Mouse (Mus musculus) liver, embryonic 13.5 days (tissue): ENCODE results near the gene Sgms1. TPM values are rescaled to one million over a fixed set of nuclear protein-coding genes. Genes with fewer than 3 reads are reported as not detected.

ENCODE experiments used
- ATAC-seq: fragments of 200-750 bp; cut with Nextera tagmentation; 2 replicates; pipeline ENCODE4 v1.8.0; 2017; ENCODE audit warnings: low read depth, mild to moderate bottlenecking, moderate number of reproducible peaks, moderate library complexity
- DNase-seq: peaks from one replicate; pipeline ENCODE4 v3.0.0; 2022
- H3K27ac ChIP-seq: fragments of 300-500 bp; sonication (generic); 2 replicates; pipeline ENCODE4 v1.5.1; 2015; ENCODE audit warnings: moderate library complexity, mild to moderate bottlenecking, inconsistent platforms
- H3K27me3 ChIP-seq: fragments of 300-500 bp; sonication (generic); 2 replicates; pipeline ENCODE4 v1.6.1; 2015; ENCODE audit warnings: mild to moderate bottlenecking, inconsistent platforms
- H3K36me3 ChIP-seq: fragments of 300-500 bp; sonication (generic); 2 replicates; pipeline ENCODE4 v1.6.1; 2015; ENCODE audit warnings: mild to moderate bottlenecking, inconsistent platforms
- H3K4me1 ChIP-seq: fragments of 300-500 bp; sonication (generic); replicated peaks from 2 replicates; pipeline ENCODE4 v1.6.1; 2015; ENCODE audit warnings: inconsistent platforms
- H3K4me2 ChIP-seq: fragments of 300-500 bp; sonication (generic); 2 replicates; pipeline ENCODE4 v1.6.1; 2015; ENCODE audit warnings: inconsistent platforms, mild to moderate bottlenecking, moderate library complexity
- H3K4me3 ChIP-seq: fragments of 300-500 bp; sonication (generic); replicated peaks from 2 replicates; pipeline ENCODE4 v1.5.1; 2015; ENCODE audit warnings: mild to moderate bottlenecking, inconsistent platforms
- H3K9ac ChIP-seq: fragments of 300-500 bp; sonication (generic); 2 replicates; pipeline ENCODE4 v1.6.1; 2015; ENCODE audit warnings: mild to moderate bottlenecking, inconsistent platforms
- H3K9me3 ChIP-seq: fragments of 300-500 bp; sonication (generic); replicated peaks from 2 replicates; pipeline ENCODE4 v1.6.1; 2016; ENCODE audit warnings: inconsistent platforms
- WGBS: fragments of 180-500 bp; shearing (Covaris S2); methylation state at CpG from one replicate; pipeline ENCODE4 v1.1.7; 2015; ENCODE audit not compliant: insufficient replicate concordance; 5-methylcytosine and 5-hydroxymethylcytosine counted together
- polyA plus RNA-seq: library from polyadenylated mRNA; unstranded; fragments of >200 nt; fragmentation: Nextera tagmentation; extraction: Ambion mirVana; gene quantifications from 2 replicates; pipeline ENCODE4 v1.2.1, GENCODE M21; 2015

Sgms1 gene
- polyA plus RNA-seq, 1 experiment from 2014 or later = 23.4 TPM

- Histone ChIP-seq H3K9ac (no peak overlapping the region), H3K27me3 (no peaks in the 10 kb centered on the region), H3K36me3 (peaks cover 28% of the 10 kb centered on the region), H3K27ac (peak overlapping the region; percentile 35; the same call in 1 of the 2 replicates), H3K4me2 (no peak overlapping the region), H3K9me3 (no peaks in the 10 kb centered on the region), H3K4me1 (peaks cover 40% of the 10 kb centered on the region), H3K4me3 (no peak overlapping the region)
- 89% methylated on average over 2 of the region's 2 CpGs for WGBS
- no peak for ATAC-seq
- no peak for DNase-seq
These were observed 172.8 kb downstream of the Sgms1 start for GRCm38 (mm10) chr19:32216710-32217109.

- WGBS = 80% methylated on average over 12 of the region's 12 CpGs
- no peak for DNase-seq
- peaks cover 41% of the 10 kb centered on the region for H3K4me1 ChIP-seq
These were observed 174.4 kb downstream of the Sgms1 start for GRCm38 (mm10) chr19:32214905-32215806.

GRCm38 (mm10) chr19:32213577-32213976, 175.9 kb downstream of the Sgms1 start:
- Histone ChIP-seq H3K4me2 (no peak overlapping the region), H3K27ac (0 out of 2 replicates have a peak overlapping the region, but pooled peaks have one; percentile 7)

More at GRCm38 (mm10) chr19:32214905-32215806, 174.4 kb downstream of the Sgms1 start:
- H3K27me3 ChIP-seq = no peaks in the 10 kb centered on the region
- no peak overlapping the region for H3K4me3 ChIP-seq
- no peak overlapping the region for H3K27ac ChIP-seq
- ATAC-seq = no peak
- peaks cover 16% of the 10 kb centered on the region for H3K36me3 ChIP-seq
- H3K9ac ChIP-seq = no peak overlapping the region
- H3K9me3 ChIP-seq = no peaks in the 10 kb centered on the region
- H3K4me2 ChIP-seq = no peak overlapping the region

GRCm38 (mm10) chr19:32211293-32211585, 178.3 kb downstream of the Sgms1 start:
- peak; percentile 44 for ATAC-seq
- peak overlapping the region; percentile 82 for H3K27ac ChIP-seq
- H3K9ac ChIP-seq = peak overlapping the region; percentile 75
- peak overlapping the region; percentile 87 for H3K4me2 ChIP-seq
- no peaks in the 10 kb centered on the region for H3K27me3 ChIP-seq
- peaks cover 5% of the 10 kb centered on the region for H3K36me3 ChIP-seq
- no peaks in the 10 kb centered on the region for H3K9me3 ChIP-seq
- peaks cover 49% of the 10 kb centered on the region for H3K4me1 ChIP-seq
- DNase-seq = no peak
- H3K4me3 ChIP-seq = peak overlapping the region; percentile 64

More at GRCm38 (mm10) chr19:32213577-32213976, 175.9 kb downstream of the Sgms1 start:
- H3K4me3 ChIP-seq = no peak overlapping the region
- H3K9ac ChIP-seq = no peak overlapping the region
- ATAC-seq = no peak
- no peak for DNase-seq
- H3K27me3 ChIP-seq = no peaks in the 10 kb centered on the region
- 80% methylated on average over 3 of the region's 3 CpGs for WGBS
- peaks cover 8% of the 10 kb centered on the region for H3K36me3 ChIP-seq
- peaks cover 49% of the 10 kb centered on the region for H3K4me1 ChIP-seq
- no peaks in the 10 kb centered on the region for H3K9me3 ChIP-seq

GRCm38 (mm10) chr19:32210450-32211292, 178.8 kb downstream of the Sgms1 start:
- Histone ChIP-seq H3K27ac (peak overlapping the region; percentile 82), H3K4me2 (peak overlapping the region; percentile 87), H3K4me3 (peak overlapping the region; percentile 64), H3K4me1 (peaks cover 48% of the 10 kb centered on the region), H3K27me3 (no peaks in the 10 kb centered on the region), H3K9ac (peak overlapping the region; percentile 75), H3K36me3 (peaks cover 4% of the 10 kb centered on the region), H3K9me3 (no peaks in the 10 kb centered on the region)
- 1% methylated on average over 34 of the region's 34 CpGs for WGBS
- peak; percentile 76 for DNase-seq
- ATAC-seq = peak; percentile 100

GRCm38 (mm10) chr19:32210099-32210449, 179.4 kb downstream of the Sgms1 start:
- 15% methylated on average over 5 of the region's 5 CpGs for WGBS
- DNase-seq = no peak
- Histone ChIP-seq H3K36me3 (no peaks in the 10 kb centered on the region), H3K27ac (peak overlapping the region; percentile 82), H3K4me3 (peak overlapping the region; percentile 64), H3K9me3 (no peaks in the 10 kb centered on the region), H3K4me1 (peaks cover 42% of the 10 kb centered on the region), H3K4me2 (peak overlapping the region; percentile 87), H3K9ac (peak overlapping the region; percentile 75), H3K27me3 (no peaks in the 10 kb centered on the region)
- ATAC-seq = no peak

GRCm38 (mm10) chr19:32202131-32203114, 187.1 kb downstream of the Sgms1 start:
- 76% methylated on average over 12 of the region's 12 CpGs for WGBS
- Histone ChIP-seq H3K36me3 (peaks cover 10% of the 10 kb centered on the region; the same call in 1 of the 2 replicates), H3K9ac (no peak overlapping the region), H3K4me3 (no peak overlapping the region), H3K27me3 (no peaks in the 10 kb centered on the region), H3K27ac (peak overlapping the region; percentile 53), H3K4me2 (no peak overlapping the region), H3K4me1 (peaks cover 48% of the 10 kb centered on the region), H3K9me3 (no peaks in the 10 kb centered on the region)
- ATAC-seq = no peak
- no peak for DNase-seq

GRCm38 (mm10) chr19:32199861-32200574, 189.5 kb downstream of the Sgms1 start:
- DNase-seq (no peak), ATAC-seq (peak; percentile 67)
- H3K4me3 ChIP-seq = no peak overlapping the region
- H3K27ac ChIP-seq = peak overlapping the region; percentile 31
- peaks cover 12% of the 10 kb centered on the region; the same call in 1 of the 2 replicates for H3K36me3 ChIP-seq
- H3K9me3 ChIP-seq = no peaks in the 10 kb centered on the region
- no peak overlapping the region for H3K4me2 ChIP-seq
- H3K4me1 ChIP-seq = peaks cover 70% of the 10 kb centered on the region
- no peaks in the 10 kb centered on the region for H3K27me3 ChIP-seq
- 67% methylated on average over 4 of the region's 4 CpGs for WGBS
- no peak overlapping the region for H3K9ac ChIP-seq

GRCm38 (mm10) chr19:32199133-32199532, 190.4 kb downstream of the Sgms1 start:
- DNase-seq (no peak), ATAC-seq (no peak)
- H3K4me2 ChIP-seq = no peak overlapping the region
- peaks cover 77% of the 10 kb centered on the region for H3K4me1 ChIP-seq
- 87% methylated on average over 5 of the region's 5 CpGs for WGBS
- H3K9me3 ChIP-seq = no peaks in the 10 kb centered on the region
- peaks cover 12% of the 10 kb centered on the region; the same call in 1 of the 2 replicates for H3K36me3 ChIP-seq
- no peak overlapping the region for H3K27ac ChIP-seq
- no peaks in the 10 kb centered on the region for H3K27me3 ChIP-seq
- H3K9ac ChIP-seq = no peak overlapping the region
- no peak overlapping the region for H3K4me3 ChIP-seq

GRCm38 (mm10) chr19:32198494-32199106, 190.9 kb downstream of the Sgms1 start:
- Histone ChIP-seq H3K9ac (no peak overlapping the region), H3K4me3 (no peak overlapping the region), H3K36me3 (peaks cover 12% of the 10 kb centered on the region; the same call in 1 of the 2 replicates), H3K27ac (no peak overlapping the region), H3K27me3 (no peaks in the 10 kb centered on the region), H3K9me3 (no peaks in the 10 kb centered on the region), H3K4me2 (no peak overlapping the region), H3K4me1 (peaks cover 78% of the 10 kb centered on the region)
- 89% methylated on average over 7 of the region's 7 CpGs for WGBS
- DNase-seq (no peak), ATAC-seq (no peak)
